Mouse (Mus musculus) ES-Bruce4 (cell line): Measurements from ENCODE around the gene Cyp26b1.

ENCODE experiments used
- CTCF ChIP-seq: IDR thresholded peaks from one replicate; pipeline ENCODE4 v1.8.1; 2011; ENCODE audit warnings: low read depth, low read length
- EP300 ChIP-seq: IDR thresholded peaks from 2 replicates; pipeline ENCODE4 v1.6.1; 2011; ENCODE audit warnings: low read depth, low read length; ENCODE audit not compliant: insufficient read depth
- POLR2A ChIP-seq: IDR thresholded peaks from one replicate; pipeline ENCODE4 v1.8.1; 2011; ENCODE audit warnings: low read length; ENCODE audit not compliant: insufficient read depth

GRCm38 (mm10) chr6:84617051-84617450 is 23.3 kb upstream of the Cyp26b1 start:
- TF ChIP-seq CTCF (no peak), POLR2A (no peak), EP300 (no peak)
